Mouse (Mus musculus) kidney, postnatal 4 days (tissue): Measurements from ENCODE around the gene Abca15.
"Not testable (repeated sequence)": the region's sequence is repeated elsewhere in the genome, so short reads cannot be mapped to it uniquely, and the experiment has no call there.

ENCODE experiments used
- DNase-seq, 2 experiments: peaks; one replicate each; pipeline ENCODE4 v3.0.0; 2021; ENCODE audit warnings: mixed read lengths in 2 of 2

Gene Abca15

DNA sequence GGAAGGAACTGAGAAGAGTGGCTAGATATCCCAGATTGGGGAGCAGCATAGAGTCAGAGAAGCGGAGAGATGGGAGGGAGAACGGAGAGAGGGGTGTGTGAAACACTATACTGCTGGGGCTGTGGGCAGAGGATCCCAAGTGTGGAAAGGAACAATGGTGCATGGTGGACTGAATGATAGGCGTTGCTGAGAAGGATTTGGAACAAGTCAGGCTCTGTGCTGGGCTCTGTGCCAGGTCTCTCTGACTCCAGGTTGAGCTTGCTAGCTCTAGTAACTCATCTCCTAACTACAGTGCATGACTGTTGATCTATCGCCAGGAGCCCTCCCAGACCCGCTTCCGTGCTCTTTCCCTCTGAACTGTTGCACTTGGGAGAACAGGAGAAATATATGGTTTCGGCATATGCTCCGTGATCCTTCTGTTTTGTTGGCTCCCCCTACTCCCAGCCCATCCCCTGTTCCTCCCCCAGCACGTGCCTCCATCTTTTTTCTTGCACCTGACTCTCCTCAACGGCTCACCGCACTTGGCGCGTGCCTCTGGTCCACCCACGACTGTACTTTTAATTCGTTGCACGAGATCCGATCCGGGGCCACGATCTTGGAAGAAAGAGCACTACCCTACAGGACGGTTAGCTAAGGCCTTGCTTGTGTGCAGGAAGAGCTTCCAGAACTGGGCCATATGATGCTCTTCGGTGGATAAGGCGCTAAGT lies at the start of gene Abca15:
Abca15 (plus strand) TSS at position 584 of the 707 bp plus-strand sequence.
- peak; percentile 67 to 75 for DNase-seq

DNA sequence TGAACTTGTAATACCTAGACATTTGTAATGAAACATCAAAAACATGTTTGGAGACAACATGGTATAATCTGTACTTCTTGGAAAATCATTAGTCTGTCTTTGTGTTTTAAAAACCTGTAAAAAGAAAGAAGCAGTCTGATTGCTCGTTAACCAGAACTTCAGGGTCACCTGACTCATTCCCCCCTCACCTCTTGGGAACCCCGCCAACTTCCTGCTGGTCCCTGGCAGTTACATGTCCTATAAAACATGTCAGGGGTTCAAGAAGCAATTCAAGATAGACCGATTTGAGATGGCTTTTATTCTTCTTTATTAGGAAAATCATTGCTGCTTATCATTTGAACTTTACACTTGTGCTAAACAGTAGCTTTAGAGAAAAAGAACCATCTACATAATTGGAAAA lies 43.2 kb upstream of the Abca15 start:
- no peak for DNase-seq

DNA sequence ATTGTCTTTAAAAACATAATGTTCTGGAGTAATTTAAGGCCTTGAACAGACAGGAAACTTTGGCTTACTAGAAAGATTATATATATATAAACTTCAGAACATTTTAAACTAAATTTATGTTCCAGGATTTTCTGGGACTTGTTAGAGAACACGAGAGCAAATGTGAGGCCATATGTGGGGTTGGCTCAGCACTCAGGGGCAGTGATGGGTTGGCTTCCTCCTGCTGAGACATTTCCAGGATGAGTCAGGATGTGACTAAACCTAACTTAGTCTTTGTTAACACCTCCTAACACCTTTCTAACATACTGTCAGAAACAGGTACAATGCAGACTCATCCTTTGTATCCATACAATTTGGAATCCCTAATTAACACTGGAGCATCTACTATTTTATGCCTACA lies 12.4 kb upstream of the Abca15 start:
- DNase-seq: no peak

DNA sequence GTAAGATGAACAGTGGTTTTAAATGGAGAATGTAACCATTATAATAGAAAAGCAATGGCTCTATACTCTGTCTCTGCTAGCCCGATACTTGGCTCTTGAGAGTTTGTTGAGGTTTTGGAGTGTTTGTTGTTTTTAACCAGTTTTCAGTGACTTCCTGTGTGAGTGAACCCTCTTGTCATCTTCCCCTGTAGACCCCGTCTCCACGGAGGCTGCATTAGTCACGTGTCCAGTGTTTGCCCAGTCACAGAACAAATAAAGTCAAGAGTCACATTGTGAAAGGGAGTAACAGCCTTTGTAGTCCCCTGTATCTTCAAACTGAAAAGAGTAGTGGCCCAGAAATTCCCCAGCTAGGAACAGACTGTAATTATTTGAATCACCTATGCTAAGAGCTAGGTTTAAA lies 5.5 kb upstream of the Abca15 start:
- no peak for DNase-seq

DNA sequence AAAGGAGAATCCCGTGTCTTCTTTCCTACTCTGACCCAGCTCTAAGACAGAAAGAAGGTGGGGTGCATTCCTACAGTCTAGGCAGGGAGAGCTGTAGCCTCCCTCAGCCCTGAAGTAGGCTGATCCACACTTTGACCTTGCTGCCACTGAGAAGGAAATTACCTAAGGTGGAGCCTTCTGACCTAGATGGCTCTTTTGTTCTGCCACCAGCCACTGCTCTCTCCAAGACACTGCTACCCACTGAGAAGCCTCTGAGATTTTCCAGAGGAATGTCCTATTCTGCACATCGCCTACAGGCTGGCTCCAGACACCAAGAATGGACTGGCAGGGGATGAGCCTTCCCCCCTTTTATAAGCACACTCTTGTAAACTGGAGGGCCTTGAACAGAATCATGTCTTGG lies 2.6 kb upstream of the Abca15 start:
- DNase-seq: not testable (repeated sequence)

DNA sequence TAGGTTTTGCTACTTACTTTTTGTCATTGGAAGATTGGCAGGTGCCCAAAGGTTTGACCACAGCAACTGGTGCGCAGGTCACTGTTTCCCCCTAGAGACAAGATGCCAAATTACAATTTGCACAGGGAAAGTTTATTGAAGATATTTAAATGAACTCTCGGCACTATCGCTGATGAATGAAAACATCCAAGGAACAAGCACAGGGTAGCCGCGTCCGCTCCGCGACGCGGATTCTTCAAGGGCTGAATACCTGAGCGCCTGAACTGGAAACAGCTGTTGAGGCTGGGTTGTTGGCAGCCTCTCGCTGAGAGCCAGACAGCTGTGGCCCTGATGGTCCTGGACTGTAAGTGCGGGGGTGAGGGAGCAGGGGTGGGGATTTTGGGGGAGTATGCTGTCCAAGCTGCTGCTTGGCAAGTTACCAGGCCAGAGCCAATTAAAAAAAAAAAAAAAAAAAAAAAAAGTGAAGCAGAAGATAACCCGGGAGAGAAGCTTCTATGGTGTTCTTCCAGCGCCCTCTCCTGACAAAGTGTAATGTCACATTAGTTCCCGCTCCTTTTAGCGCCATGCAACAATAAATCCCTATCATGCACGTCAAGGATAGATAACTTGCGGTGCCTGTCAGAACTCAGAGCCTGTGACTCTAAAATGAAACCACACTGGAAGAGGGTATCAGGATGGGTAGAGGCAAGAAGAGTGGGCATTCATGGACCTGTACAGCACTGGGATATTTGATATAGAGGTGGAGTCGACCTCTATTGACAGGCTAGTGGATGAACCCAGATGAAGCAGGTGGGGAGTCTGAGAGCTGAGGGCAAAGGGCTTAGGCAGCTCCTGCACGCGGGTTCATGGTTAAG lies 1.0 kb upstream of the Abca15 start:
- DNase-seq: peak; percentile 34 to 51

DNA sequence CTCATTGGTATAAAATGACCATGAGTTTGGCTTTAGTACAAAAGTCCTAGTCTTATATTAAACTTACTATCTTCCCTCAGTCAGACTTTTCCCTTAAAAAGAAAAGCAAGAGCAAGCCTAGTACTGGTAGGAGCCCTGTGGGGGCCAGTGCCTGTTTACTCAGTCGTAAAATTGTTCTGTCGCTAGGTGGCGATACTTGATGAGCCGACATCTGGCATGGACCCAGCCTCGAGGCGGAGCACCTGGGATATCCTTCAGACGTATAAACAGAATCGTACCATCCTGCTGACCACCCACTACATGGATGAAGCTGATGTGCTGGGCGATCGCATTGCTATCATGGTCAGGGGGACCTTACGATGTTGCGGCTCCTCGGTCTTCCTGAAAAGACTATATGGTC lies 32.7 kb downstream of the Abca15 start:
- peak; percentile 6 to 13 for DNase-seq

DNA sequence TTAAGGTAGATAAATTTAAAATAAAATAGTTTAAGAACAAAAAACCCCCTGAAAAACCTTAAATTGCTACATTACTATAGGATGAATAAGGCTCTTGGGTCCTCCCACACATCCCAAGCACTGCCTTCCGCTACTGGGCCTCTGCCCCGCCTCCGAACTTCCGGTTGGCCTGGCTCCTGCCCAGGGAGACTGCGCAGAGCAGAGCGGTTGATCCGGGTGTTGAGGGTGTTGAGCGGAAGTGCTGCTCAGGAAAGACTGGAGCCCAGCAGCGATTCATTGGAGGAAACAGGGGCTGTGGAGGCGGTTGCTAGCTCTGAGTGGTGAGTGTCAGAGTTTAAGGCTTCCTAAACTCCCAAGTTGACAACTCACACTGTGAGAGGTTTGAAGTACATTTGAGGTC lies 81.0 kb downstream of the Abca15 start, which contains the start of gene Abca16:
Abca16 (plus strand) TSS at position 201 of the 400 bp plus-strand sequence.
- peak; percentile 4 for DNase-seq

DNA sequence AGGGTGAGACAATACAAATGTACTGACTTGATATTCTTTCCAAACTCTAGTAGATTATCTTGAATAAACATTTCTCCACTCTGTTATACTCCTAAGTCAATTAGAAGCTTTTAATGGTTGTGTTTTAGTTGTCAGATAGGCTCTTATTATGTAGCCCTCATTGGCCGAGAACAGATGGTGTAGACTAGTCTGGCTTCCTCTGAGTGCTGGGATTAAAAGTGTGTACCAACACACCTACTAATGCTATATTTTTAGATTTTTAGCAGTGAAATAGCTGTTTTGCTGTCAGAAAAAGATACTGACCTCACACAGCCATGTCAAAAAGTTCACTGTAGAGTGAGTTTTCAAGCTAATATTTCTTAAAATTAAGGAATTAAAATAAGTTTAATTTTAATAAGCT lies 83.9 kb downstream of the Abca15 start:
- no peak for DNase-seq

DNA sequence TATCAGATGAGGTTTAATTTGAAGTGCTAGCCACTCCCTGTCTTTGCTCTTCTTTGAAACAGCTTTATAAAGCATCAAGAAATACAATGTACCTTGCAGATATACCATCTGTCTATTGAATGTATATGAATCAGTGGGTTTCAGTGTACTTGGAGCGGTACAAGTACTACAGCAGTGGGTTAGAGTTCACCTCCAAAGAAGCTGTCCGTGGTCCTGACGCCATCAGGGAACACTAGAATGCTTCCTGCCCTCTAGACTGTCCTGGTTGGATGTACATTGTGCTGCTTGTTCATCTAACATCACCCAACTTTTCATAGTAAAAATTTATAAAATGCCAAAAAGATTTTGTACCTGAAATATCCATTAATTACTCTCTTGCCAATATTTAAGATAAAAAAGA lies 98.2 kb downstream of the Abca15 start:
- peak; percentile 67 to 68 for DNase-seq

DNA sequence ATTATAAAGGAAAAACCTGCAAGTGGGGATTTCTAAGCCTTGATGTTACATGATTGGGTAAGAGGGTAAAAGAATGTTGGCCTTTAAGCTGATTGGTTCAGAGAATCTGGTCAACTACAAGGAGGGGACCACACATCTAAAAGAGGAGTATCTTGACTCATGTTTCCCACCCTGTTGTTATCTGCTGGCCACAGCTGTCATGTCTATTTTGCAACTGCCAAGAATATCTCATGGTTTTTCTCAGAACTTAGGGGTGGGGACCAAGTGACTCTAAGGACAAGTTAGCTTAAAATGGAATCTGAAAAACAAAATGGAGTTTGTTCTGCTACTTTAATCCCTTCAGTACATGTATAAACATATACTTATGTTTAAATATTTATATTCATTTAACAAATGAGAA lies 103.0 kb downstream of the Abca15 start:
- no peak for DNase-seq
